Mouse (Mus musculus) ES-E14 (cell line): ENCODE results near the gene Camk2b.

Source experiments
- CHD2 ChIP-seq: IDR thresholded peaks from 2 replicates; pipeline ENCODE4 v1.6.1; 2014; ENCODE audit warnings: mild to moderate bottlenecking, low read depth, low read length, inconsistent platforms
- MAFK ChIP-seq: IDR thresholded peaks from 2 replicates; pipeline ENCODE4 v1.6.1; 2014; ENCODE audit warnings: mild to moderate bottlenecking, low read depth, low read length, inconsistent platforms; ENCODE audit not compliant: insufficient read depth
- ZC3H11A ChIP-seq: IDR thresholded peaks from 2 replicates; pipeline ENCODE4 v1.6.1; 2012; ENCODE audit warnings: low read depth, mild to moderate bottlenecking, inconsistent platforms, low read length, borderline replicate concordance

DNA sequence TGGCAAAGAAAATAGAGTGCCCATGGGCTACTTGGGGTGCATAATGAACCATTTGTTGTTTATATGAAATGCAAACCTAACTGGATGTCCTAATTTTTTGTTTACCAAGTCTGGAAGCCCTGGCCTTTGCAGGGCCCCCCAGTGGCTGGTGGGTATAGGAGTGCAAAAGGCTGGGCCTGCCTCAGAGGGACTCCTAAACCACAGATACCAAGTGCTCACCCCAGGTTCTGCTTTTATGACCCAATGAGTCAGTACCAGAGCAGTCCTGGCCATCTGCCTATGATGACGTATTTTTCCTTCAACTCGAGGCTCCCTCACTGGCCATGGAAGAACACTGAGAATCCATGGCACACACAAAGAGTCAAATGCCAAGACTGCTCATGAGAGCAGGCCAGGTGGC, 121.1 kb downstream of the Camk2b start:
- TF ChIP-seq MAFK (no peak), ZC3H11A (no peak), CHD2 (no peak)
